Mouse (Mus musculus): Measurements from ENCODE around the gene Elmo3.
"Not testable (repeated sequence)": the region's sequence is repeated elsewhere in the genome, so short reads cannot be mapped to it uniquely, and the experiment has no call there.

The Elmo3 gene

DNA sequence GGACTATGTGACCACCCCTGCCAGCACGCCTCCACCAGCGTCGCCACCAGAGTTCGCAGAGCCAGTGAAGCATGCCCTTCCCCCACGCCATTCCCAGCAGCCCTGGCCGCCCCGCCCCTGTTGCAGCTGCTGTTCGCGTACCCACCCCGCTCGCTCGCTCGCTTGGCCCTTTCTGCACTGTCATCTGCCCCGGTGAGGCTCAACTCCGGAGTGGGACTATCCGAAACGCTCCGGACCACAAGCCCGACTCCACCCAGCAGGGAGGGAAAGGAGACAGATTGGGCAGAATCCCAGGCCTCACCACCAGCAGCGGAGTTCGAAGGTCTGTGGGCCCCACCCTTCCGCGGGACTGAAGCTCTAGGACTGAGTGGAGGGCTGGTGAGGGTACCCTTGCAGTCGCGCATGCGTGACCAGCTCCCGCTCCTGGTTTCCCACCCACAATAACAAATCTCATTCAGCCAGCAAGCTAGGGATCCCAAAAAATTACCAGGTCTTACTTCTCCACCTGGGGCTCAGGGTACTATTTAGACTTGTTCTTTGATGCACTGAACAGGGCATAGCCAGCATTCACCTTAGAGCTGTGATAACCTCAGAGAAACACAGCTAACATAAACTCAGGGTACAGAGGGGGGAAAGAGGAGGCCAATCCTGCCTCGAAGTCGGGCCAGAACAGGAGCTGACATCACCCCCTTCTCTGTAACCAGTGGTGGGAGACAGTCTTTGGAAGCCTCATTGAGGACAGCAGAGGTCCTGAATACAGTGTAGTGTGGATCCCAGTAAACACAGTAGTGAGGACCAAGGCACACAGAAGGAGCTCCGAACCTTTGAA is 28.9 kb upstream of the Elmo3 start:
- no peak for DNase-seq (ENCODE audit: low spot score in 2 of 2)

DNA sequence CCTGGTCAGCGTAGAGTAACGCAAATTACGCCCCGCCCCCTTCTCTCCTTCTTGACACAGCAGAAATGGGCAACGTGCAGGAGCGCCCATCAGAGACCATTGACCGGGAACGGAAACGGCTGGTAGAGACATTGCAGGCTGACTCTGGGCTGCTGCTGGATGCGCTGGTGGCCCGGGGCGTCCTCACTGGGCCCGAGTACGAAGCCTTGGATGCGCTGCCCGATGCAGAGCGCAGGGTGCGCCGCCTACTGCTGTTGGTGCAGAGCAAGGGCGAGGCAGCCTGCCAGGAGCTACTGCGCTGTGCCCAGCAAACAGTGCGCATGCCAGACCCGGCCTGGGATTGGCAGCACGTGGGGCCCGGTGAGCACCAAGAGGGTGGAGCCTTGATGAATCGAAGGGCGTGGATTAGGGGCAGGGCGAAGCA is 26.5 kb upstream of the Elmo3 start:
- DNase-seq (ENCODE audit: low spot score in 2 of 2), result no peak

DNA sequence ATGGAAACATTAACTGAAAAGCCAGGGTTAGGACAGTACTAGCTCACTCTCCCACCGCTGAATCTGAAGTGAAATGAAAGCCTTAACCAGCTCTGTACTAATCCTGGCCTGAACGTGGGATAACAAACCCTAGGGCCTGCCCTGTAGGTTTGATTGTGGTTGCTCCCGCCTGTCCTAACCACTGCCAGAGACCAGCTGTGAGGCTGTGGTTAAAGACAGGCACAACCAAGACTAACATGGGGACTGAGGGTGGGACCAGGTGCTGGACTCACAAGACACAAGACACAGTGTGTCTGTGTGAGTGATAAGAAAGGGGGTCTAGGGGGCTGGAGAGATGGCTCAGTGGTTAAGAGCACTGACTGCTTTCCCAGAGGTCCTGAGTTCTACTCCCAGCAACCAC is 24.8 kb upstream of the Elmo3 start:
- DNase-seq (ENCODE audit: low spot score in 2 of 2), result no peak

DNA sequence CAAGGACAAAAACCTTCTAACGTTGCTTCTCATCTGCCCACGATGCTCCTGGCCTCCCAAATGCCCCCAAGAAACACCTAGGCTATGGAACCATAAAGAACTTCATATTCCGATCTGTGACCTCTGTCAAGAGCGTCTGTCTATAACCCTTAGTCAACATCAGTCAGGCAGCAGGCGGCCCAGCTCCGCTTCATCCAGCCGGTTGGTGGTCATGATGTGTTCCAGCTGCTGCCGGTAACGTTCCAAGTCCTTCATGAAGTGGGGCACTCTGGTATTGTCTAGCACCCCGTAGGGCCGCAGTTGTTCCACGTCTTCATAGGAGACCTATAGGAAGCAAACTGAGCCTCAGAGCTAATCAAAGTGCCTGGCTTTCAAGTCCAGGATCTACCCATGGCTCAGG is 23.6 kb upstream of the Elmo3 start:
- no peak for DNase-seq (ENCODE audit: low spot score in 2 of 2)

DNA sequence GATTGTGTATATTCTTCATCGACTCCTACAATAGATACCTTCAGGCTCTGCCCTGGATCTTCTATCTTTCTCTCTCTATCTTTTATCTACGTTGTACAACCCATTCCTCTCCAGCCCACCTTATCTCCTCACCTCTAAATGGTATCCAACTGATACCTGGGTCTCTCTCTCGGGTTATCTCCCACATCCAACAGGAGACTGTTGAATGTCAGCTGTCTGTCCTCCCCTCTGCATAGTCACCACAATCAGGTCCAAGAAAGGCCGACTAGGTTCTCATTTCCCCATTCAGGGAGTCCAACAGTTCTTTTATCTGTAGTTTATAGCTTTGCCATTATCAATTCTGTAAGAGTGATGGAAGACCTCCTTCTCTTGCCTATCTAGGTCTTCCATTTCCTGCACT is 23.2 kb upstream of the Elmo3 start:
- no peak for DNase-seq (ENCODE audit: low spot score in 2 of 2)

DNA sequence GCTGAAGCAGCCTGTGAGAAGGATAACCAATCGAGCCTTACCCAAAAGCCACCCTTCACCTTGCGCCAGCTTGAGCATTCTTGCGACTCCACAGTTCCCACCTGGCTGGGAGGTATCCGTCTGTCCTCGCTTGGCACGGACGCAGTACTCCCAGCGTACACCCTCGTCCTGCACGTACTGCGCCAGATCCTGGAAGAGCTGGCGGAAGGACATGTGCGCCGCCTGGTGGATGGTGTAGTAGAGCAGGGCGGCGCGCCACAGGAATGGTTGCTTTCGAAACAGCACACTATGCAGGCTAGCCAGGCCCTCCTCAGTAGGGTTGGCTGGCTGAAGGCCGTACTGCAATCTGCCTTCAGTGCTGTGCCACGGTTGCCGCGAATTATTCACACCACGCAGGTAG is 22.3 kb upstream of the Elmo3 start:
- no peak for DNase-seq (ENCODE audit: low spot score in 2 of 2)

DNA sequence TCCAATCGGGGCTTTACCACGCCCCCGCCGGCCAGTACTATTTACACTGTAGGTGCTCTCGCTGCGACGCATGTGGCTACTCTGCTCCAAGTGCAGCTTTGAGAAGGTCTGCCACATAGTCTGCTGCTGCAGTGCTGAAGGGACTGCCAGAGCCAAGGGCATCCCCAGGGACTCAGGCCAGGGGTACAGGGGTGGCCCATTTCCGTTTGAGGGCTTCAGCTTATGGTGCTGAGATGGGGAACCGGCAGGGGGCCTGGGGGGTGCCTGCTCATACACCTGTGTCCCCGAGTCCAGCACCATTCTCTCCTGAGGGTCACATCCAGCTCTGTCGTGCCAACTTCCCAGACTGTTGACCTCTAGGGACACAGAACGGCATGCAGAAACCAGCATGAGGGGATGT is 19.9 kb upstream of the Elmo3 start:
- no peak for DNase-seq (ENCODE audit: low spot score in 2 of 2)

DNA sequence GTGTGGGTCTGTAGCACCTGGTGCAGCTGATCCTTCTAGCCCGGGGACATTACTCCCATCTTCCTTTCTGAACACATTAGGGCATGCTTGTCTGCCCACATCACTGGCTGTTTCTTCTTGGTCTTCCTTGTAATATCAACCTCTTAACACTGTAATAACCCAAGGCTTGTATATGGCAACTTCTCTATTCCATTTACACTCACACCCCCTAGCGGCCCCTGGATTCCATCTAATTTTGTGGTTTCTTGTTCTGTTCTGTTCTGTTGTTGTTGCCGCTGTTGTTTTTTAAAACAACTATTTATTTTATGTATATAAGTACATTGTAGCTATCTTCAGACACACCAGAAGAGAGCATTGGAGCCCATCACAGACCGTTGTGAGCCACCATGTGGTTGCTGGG is 18.5 kb upstream of the Elmo3 start:
- DNase-seq (ENCODE audit: low spot score in 2 of 2), result no peak

DNA sequence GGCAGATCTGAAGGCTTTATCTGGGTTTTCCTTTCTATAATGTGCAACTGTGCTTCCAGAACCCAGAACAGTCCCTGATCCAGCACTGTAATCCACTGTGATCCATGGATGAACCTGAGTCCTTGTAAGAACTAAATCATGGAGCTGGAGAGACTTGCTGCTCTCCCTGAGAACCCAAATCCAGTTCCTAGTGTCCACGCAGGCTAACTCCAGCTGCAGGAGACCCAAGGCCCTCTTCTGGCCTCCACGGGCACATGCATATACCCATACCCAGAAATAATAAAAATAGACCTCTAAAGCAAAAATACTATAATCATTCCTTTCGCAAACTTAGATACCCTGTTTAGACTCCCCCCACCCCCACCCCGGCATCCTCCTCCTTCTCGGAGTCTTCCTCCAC is 17.2 kb upstream of the Elmo3 start:
- DNase-seq (ENCODE audit: low spot score in 2 of 2), result no peak

DNA sequence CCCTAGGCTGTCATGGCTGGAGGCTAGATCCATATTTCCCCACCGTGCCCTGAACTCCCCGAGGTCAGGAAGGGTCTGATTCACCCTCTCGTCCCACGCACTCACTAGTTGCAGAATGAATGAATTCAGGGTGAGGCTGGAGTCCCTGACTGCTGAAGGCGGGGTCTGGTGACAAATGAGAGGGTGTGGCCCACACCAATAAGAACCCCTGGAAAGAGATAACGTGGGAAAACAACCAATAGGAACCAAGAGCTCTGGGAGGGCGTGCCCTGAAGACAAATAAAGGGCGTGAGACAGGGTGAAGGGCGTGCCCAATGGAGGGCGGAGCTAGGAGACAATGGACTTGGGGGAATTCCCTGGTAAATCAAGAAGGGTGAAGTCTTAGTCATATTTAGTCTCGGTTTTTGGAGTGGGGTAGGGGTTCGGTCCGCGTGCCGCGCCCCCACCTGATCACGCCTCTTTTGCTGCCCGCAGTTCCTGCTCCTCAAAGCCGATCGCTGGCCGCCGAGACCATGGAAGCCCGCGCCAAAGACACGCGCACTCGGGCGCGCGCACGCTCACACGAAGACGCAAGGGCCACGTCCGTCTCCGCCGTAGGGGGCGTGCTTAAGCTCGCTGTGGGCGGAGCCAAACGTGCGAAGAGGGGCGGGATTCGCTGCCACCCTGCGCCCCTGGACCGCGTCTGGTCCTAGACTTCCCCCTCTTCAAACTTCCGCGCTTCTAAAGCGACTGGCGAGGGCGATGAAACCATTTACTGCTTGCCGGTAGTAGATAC is 16.3 kb upstream of the Elmo3 start:
- peak; percentile 89 to 95 for DNase-seq (ENCODE audit: low spot score in 2 of 2)

DNA sequence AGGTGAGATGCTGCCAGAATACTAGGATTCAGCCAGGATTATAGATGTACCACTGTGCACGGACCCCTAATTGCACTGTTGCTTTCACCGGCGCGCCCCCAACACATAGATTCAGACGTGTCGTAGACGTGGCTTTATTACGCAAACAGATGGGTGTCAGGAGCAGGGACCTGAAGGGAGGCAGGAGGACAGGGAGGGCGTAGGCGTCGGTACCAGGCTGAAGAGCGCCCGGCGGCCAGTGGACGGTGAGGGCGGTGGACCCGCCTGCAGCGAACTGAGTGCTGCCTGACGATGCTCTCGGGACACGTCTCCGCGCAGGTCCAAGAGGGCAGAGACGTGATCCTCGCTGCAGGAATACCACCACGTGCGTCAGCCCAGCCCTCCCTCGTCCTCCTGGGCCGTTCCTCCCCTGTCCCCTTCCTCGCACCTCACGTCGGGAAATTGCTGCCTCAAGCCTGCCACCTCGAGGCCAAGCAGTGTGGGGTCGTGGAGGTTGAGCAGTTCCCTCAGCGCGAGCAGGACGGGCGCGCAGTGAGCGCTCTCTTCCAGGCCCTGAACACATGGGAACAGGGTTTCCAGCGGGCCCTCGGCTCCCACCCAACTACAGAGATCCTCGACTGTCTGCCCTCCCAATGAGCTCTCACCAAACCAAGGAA is 15.5 kb upstream of the Elmo3 start, which contains the start of gene 4931428F04Rik:
Gene 4931428F04Rik (minus strand): TSS at position 60 of the 656 bp plus-strand sequence.
- no peak for DNase-seq (ENCODE audit: low spot score in 2 of 2)

DNA sequence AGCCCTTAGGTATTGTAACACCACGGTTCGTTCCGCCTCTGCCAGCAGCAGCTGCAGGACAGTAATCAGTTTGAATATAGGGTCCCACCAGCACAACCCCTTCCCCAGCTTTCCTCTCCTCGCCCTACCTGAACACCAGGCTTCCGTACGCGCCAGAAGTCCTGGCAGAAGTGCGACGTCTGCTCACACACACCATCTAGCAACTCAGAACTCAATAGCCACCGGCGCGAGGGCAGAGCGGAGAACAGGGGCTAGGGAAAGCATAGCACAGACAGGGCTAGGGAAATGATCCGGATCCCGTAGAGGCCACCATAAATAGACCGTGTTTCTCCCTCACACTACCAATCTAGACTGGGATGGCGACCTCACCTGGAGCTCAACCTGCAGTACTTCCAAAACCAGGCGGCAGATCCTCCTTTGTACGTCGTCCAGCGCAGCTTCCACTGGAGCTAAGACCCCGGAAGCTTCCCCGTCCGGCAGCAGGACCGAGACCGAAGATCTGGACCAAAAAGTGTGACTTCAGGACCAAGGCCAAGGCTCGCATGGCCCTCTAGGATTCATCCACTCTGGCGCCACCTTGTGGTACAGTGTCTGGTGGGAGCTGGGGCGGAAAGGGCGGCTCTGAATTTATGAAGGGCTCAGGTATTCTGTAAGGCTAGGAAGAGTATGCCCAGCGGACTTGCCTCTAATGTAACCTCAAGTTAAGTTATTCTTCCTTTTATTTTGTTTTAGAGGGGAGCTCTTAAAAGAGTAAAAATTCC is 14.7 kb upstream of the Elmo3 start:
- peak; percentile 84 to 91 for DNase-seq (ENCODE audit: low spot score in 2 of 2)

DNA sequence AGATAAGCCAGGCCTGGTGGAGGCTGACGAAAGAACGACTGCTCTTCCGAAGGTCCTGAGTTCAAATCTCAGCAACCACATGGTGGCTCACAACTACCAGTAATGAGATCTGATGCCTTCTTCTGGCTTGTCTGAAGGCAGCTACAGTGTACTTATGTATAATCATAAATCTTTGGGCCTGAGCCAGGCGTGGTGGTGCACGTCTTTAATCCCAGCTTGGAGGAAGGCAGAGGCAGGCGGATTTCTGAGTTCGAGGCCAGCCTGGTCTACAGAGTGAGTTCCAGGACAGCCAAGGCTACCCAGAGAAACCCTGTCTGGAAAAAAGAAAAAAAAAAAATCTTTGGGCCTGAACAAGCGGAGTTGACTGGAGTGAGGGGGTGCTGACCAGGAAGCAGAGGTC is 14.0 kb upstream of the Elmo3 start:
- not testable (repeated sequence) for DNase-seq (ENCODE audit: low spot score in 2 of 2)

DNA sequence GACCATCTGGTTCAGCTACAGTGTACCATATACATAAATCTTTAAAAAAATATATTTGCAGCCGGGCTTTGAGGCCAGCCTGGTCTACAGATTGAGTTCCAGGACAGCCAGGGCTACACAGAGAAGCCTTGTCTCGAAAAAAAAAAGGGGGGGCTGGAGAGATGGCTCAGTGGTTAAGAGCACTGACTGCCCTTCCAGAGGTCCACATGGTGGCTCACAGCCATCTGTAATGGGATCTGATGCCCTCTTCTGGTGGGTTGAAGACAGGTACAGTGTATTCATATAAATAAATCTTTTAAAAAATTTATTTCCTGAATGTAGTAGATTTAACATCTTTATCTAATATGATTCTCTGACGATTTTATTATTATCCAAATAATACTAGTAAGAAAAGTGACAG is 13.6 kb upstream of the Elmo3 start:
- not testable (repeated sequence) for DNase-seq (ENCODE audit: low spot score in 2 of 2)

DNA sequence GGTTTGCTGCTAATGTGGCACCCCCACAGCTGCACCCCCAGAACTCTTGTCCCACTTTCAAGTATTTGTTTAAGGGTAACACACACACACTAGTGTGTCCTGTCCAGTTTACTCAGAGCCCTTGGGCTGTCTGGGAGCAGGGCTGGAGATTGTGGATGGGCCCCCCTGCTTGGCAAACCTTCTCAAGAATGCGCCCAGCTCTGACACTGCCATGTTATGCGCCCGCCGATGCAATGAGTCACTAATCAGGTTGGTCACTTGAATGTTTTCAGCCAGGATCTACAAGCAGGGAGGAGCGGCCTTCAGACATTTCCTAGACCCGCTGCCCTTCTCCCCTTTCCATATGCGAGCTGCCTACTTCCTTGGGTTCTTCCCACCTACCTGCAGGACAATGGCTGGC is 12.9 kb upstream of the Elmo3 start:
- no peak for DNase-seq (ENCODE audit: low spot score in 2 of 2)

DNA sequence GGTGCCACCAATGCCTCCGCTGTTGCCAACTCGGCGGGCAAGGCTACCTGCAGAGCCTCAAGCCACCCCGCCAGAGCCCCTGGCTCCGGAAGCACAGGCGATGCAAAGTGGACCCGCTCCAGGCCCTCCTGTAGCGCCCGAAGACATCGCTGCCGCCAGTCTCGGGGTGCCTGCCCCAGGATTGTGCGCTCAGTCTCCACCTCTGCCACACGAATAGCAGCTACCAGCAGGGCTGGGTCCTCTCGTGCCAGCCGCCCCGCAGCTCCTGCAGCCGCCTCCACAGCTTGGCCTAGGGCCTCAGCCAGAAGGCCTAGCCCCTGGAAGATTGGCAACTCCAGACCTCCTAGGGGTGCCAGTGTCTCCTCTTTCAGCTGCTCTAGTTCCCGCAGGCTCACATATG is 12.0 kb upstream of the Elmo3 start:
- no peak for DNase-seq (ENCODE audit: low spot score in 2 of 2)

DNA sequence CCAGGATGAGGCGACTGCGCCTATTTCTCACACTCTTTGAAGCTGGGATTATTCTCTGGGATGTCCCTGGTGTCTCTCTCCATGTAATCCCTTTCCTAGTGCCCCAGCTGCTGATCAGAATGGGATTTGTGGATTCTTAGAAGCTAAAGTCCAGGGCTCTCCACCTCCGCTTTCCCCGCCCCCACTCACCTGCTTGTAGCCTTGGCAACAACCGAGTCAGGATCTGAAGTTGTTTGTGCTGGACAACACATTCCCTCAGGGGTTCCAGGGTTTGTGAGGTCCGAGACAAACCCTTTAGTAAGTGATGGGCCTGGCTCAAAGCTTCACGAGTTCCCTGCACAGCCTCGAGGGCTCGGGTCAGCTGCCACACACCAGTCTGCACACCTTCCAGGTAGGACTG is 10.6 kb upstream of the Elmo3 start:
- DNase-seq (ENCODE audit: low spot score in 2 of 2), result no peak

DNA sequence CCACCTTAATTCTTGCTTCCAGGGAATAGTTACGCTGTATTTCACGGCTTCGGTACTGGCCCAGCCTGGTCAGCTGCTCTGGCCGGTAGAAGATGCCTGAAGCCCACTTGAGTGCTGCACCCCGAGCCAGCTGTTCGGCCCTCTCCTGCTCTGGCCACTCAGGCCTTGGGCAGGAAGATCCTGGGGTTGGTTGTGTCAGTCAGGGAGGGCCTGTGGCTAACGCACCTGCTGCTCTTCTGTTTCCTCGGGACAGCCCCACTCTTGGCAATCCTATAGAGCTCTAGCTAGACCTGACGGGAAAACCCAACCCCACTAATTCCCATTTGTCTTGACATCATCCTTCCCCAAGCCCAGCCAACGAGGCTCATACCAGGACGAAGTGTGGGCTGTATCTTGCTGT is 10.1 kb upstream of the Elmo3 start:
- no peak for DNase-seq (ENCODE audit: low spot score in 2 of 2)

DNA sequence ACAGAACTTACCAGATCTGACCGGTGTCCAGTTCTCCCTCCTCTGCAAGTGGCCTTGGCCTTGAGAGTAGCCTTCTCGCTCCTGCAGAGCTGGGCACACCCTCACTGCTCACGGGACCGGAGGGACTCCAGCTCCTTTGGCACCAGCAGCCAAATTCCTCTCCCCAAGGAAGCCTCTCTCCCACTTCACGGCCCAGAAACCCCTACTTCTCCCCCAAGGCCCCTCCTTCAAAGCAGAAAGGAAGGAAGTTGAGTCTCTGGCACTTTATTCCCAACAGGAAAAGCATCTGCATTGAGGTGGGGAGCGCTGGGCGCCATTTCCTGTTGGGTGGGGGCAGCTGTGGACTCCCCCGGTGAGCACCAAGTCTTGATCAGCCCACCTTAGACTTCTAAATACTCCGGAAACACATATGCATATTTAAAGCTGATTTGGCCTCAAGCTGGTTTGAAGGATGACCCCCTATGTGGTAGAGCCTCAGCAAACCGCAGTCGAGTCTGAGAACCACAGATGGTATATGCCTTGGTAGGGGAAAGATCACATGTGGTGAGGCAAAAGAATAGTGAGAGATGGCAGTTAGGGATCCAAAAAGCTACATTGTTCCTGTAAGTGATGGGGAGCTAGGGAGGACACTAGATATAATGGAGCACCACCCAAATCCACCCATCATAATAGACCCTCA is 9.4 kb upstream of the Elmo3 start, which contains the start of gene Exoc3l:
Gene Exoc3l (minus strand): TSS at position 207 of the 679 bp plus-strand sequence.
- peak in 1 of 2 experiments; percentile 33 for DNase-seq (ENCODE audit: low spot score in 2 of 2)

DNA sequence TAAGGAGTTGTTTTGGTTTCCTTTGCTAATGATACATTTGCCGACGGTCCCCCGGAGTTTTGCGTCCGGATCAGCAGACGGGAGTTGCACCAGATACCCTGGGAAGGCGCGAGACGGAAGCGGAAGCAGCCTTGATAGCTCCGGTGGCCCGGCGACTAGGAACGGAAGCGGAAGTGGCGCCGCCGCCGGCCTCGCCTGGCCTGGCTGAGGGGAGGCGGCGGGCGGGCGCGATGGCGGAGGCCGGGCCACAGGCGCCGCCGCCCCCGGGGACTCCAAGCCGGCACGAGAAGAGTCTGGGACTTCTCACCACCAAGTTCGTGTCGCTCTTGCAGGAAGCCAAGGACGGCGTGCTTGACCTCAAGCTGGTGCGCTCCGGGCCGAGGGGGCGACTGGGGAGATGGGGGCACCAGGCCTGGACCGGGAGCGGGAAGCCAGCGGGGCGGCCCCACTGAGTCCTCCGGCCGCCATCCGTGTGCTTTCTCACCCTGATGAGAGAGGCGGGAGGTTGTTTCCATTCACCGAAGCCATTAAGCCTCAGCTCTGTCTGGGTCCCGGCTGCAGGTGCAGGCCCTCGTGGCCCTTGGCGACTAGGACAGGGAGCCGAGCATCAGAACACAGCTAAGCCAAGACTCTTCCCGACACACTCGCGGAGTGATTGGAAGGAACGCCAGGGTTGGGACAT is 7.7 kb upstream of the Elmo3 start, which contains the start of gene E2f4:
Gene E2f4 (plus strand): TSS at position 153 of the 682 bp plus-strand sequence.
- peak; percentile 81 to 87 for DNase-seq (ENCODE audit: low spot score in 2 of 2)
